Mouse (Mus musculus): ENCODE results near the gene Abcc5. TPM values are rescaled to one million over a fixed set of nuclear protein-coding genes. Genes with fewer than 3 reads are reported as not detected.
"Not testable (repeated sequence)": the region's sequence is repeated elsewhere in the genome, so short reads cannot be mapped to it uniquely, and the experiment has no call there.

The Abcc5 gene
- polyA plus RNA-seq, 1 experiment: 19.1 TPM

GRCm38 (mm10) chr16:20390233-20390632 lies 36.0 kb downstream of the Abcc5 start:
- Histone ChIP-seq H3K27me3 (ENCODE audit: control insufficient read depth, insufficient read depth, low read length) (no peaks in the 10 kb centered on the region), H3K4me1 (ENCODE audit: control insufficient read depth, insufficient read depth, insufficient read length, low read length) (no peaks in the 10 kb centered on the region), H3K4me3 (ENCODE audit: low read depth, low read length) (no peak overlapping the region), H3K36me3 (ENCODE audit: control insufficient read depth, insufficient read depth, low read length) (peaks cover 3% of the 10 kb centered on the region; the same call in 1 of the 2 replicates), H3K27ac (ENCODE audit: insufficient read depth, low read depth, low read length) (no peak overlapping the region)
- 78% methylated on average over 6 of the region's 6 CpGs for WGBS
- TF ChIP-seq POLR2A (IDR thresholded peaks at IDR 0.05; ENCODE audit: low read depth, low read length) (no peak), CTCF (IDR thresholded peaks at IDR 0.05; ENCODE audit: extremely low read depth, insufficient read length, insufficient replicate concordance, low read depth, low read length) (no peak)

GRCm38 (mm10) chr16:20381031-20381430 lies 45.2 kb downstream of the Abcc5 start:
- H3K4me3 ChIP-seq (ENCODE audit: low read depth, low read length): no peak overlapping the region
- TF ChIP-seq CTCF (IDR thresholded peaks at IDR 0.05; ENCODE audit: extremely low read depth, insufficient read length, insufficient replicate concordance, low read depth, low read length): no peak
- no peak for TF ChIP-seq POLR2A (IDR thresholded peaks at IDR 0.05; ENCODE audit: low read depth, low read length)
- no peaks in the 10 kb centered on the region for H3K27me3 ChIP-seq (ENCODE audit: control insufficient read depth, insufficient read depth, low read length)
- H3K4me1 ChIP-seq (ENCODE audit: control insufficient read depth, insufficient read depth, insufficient read length, low read length): no peaks in the 10 kb centered on the region
- H3K36me3 ChIP-seq (ENCODE audit: control insufficient read depth, insufficient read depth, low read length): no peaks in the 10 kb centered on the region
- H3K27ac ChIP-seq (ENCODE audit: insufficient read depth, low read depth, low read length): no peak overlapping the region
- WGBS: 26% methylated on average over 5 of the region's 5 CpGs

GRCm38 (mm10) chr16:20375341-20375740 lies 50.9 kb downstream of the Abcc5 start:
- H3K27ac ChIP-seq (ENCODE audit: insufficient read depth, low read depth, low read length): no peak overlapping the region
- TF ChIP-seq CTCF (IDR thresholded peaks at IDR 0.05; ENCODE audit: extremely low read depth, insufficient read length, insufficient replicate concordance, low read depth, low read length): no peak
- no peak for TF ChIP-seq POLR2A (IDR thresholded peaks at IDR 0.05; ENCODE audit: low read depth, low read length)
- 0 out of 2 replicates have a peak, but pooled peaks cover 1% of the 10 kb centered on the region for H3K36me3 ChIP-seq (ENCODE audit: control insufficient read depth, insufficient read depth, low read length)
- H3K4me3 ChIP-seq (ENCODE audit: low read depth, low read length): no peak overlapping the region
- 95% methylated on average over 5 of the region's 5 CpGs for WGBS
- no peaks in the 10 kb centered on the region; the same call in 1 of the 2 replicates for H3K4me1 ChIP-seq (ENCODE audit: control insufficient read depth, insufficient read depth, insufficient read length, low read length)
- H3K27me3 ChIP-seq (ENCODE audit: control insufficient read depth, insufficient read depth, low read length): no peaks in the 10 kb centered on the region

- Histone ChIP-seq H3K36me3 (ENCODE audit: control insufficient read depth, insufficient read depth, low read length) (peaks cover 1% of the 10 kb centered on the region; the same call in 1 of the 2 replicates), H3K27ac (ENCODE audit: insufficient read depth, low read depth, low read length) (no peak overlapping the region), H3K27me3 (ENCODE audit: control insufficient read depth, insufficient read depth, low read length) (no peaks in the 10 kb centered on the region), H3K4me1 (ENCODE audit: control insufficient read depth, insufficient read depth, insufficient read length, low read length) (no peaks in the 10 kb centered on the region; the same call in 1 of the 2 replicates), H3K4me3 (ENCODE audit: low read depth, low read length) (no peak overlapping the region)
- 54% methylated on average over 4 of the region's 4 CpGs for WGBS
- no peak for TF ChIP-seq POLR2A (IDR thresholded peaks at IDR 0.05; ENCODE audit: low read depth, low read length)
- no peak for TF ChIP-seq CTCF (IDR thresholded peaks at IDR 0.05; ENCODE audit: extremely low read depth, insufficient read length, insufficient replicate concordance, low read depth, low read length)
Observed at GRCm38 (mm10) chr16:20371731-20372130, 54.5 kb downstream of the Abcc5 start.

- no peak overlapping the region for H3K4me3 ChIP-seq (ENCODE audit: low read depth, low read length)
Observed at GRCm38 (mm10) chr16:20368221-20368620, 58.0 kb downstream of the Abcc5 start.

GRCm38 (mm10) chr16:20362121-20362520 lies 64.1 kb downstream of the Abcc5 start:
- H3K4me3 ChIP-seq (ENCODE audit: low read depth, low read length): no peak overlapping the region
- no peak overlapping the region for H3K27ac ChIP-seq (ENCODE audit: insufficient read depth, low read depth, low read length)
- no peaks in the 10 kb centered on the region for H3K27me3 ChIP-seq (ENCODE audit: control insufficient read depth, insufficient read depth, low read length)
- no peaks in the 10 kb centered on the region for H3K36me3 ChIP-seq (ENCODE audit: control insufficient read depth, insufficient read depth, low read length)
- peaks cover 11% of the 10 kb centered on the region; the same call in 1 of the 2 replicates for H3K4me1 ChIP-seq (ENCODE audit: control insufficient read depth, insufficient read depth, insufficient read length, low read length)
- TF ChIP-seq CTCF (IDR thresholded peaks at IDR 0.05; ENCODE audit: extremely low read depth, insufficient read length, insufficient replicate concordance, low read depth, low read length): no peak
- no peak for TF ChIP-seq POLR2A (IDR thresholded peaks at IDR 0.05; ENCODE audit: low read depth, low read length)
- 91% methylated on average over 11 of the region's 11 CpGs for WGBS

More at GRCm38 (mm10) chr16:20368221-20368620, 58.0 kb downstream of the Abcc5 start:
- 91% methylated on average over 9 of the region's 9 CpGs for WGBS
- TF ChIP-seq CTCF (IDR thresholded peaks at IDR 0.05; ENCODE audit: extremely low read depth, insufficient read length, insufficient replicate concordance, low read depth, low read length) (no peak), POLR2A (IDR thresholded peaks at IDR 0.05; ENCODE audit: low read depth, low read length) (no peak)
- H3K36me3 ChIP-seq (ENCODE audit: control insufficient read depth, insufficient read depth, low read length): peaks cover 1% of the 10 kb centered on the region; the same call in 1 of the 2 replicates
- peaks cover 6% of the 10 kb centered on the region; the same call in 1 of the 2 replicates for H3K4me1 ChIP-seq (ENCODE audit: control insufficient read depth, insufficient read depth, insufficient read length, low read length)
- no peak overlapping the region for H3K27ac ChIP-seq (ENCODE audit: insufficient read depth, low read depth, low read length)
- no peaks in the 10 kb centered on the region for H3K27me3 ChIP-seq (ENCODE audit: control insufficient read depth, insufficient read depth, low read length)

- peaks cover 15% of the 10 kb centered on the region; the same call in 1 of the 2 replicates for H3K4me1 ChIP-seq (ENCODE audit: control insufficient read depth, insufficient read depth, insufficient read length, low read length)
- not testable (repeated sequence) for H3K27ac ChIP-seq (ENCODE audit: insufficient read depth, low read depth, low read length); H3K27me3 ChIP-seq (ENCODE audit: control insufficient read depth, insufficient read depth, low read length); H3K4me3 ChIP-seq (ENCODE audit: low read depth, low read length); H3K36me3 ChIP-seq (ENCODE audit: control insufficient read depth, insufficient read depth, low read length)
- 71% methylated on average over 3 of the region's 3 CpGs for WGBS
Observed at GRCm38 (mm10) chr16:20361496-20361895, 64.7 kb downstream of the Abcc5 start.
